Mouse (Mus musculus) neural tube, embryonic 13.5 days (tissue): Measurements from ENCODE around the gene Snrpa1. TPM values are rescaled to one million over a fixed set of nuclear protein-coding genes. Genes with fewer than 3 reads are reported as not detected.
A peak's percentile ranks its signal among the peaks of the same experiment; 100 is the strongest.
"Not testable (repeated sequence)": the region's sequence is repeated elsewhere in the genome, so short reads cannot be mapped to it uniquely, and the experiment has no call there.

ENCODE experiments used
- ATAC-seq: fragments of 200-750 bp; cut with Nextera tagmentation; 2 replicates; pipeline ENCODE4 v1.8.0; 2017; ENCODE audit warnings: low read depth, mild to moderate bottlenecking, moderate TSS enrichment, moderate library complexity
- H3K27ac ChIP-seq: fragments of 300-500 bp; sonication (generic); replicated peaks from 2 replicates; pipeline ENCODE4 v1.5.1; 2015; ENCODE audit warnings: moderate library complexity, mild to moderate bottlenecking, inconsistent platforms
- H3K27me3 ChIP-seq: fragments of 300-500 bp; sonication (generic); 2 replicates; pipeline ENCODE4 v1.6.1; 2015; ENCODE audit warnings: mild to moderate bottlenecking, inconsistent platforms
- H3K36me3 ChIP-seq: fragments of 300-500 bp; sonication (generic); 2 replicates; pipeline ENCODE4 v1.6.1; 2015; ENCODE audit warnings: mild to moderate bottlenecking, inconsistent platforms
- H3K4me1 ChIP-seq: fragments of 300-500 bp; sonication (generic); replicated peaks from 2 replicates; pipeline ENCODE4 v1.6.1; 2015; ENCODE audit warnings: inconsistent platforms
- H3K4me2 ChIP-seq: fragments of 300-500 bp; sonication (generic); 2 replicates; pipeline ENCODE4 v1.6.1; 2015; ENCODE audit warnings: inconsistent platforms, mild to moderate bottlenecking, moderate library complexity
- H3K4me3 ChIP-seq: fragments of 300-500 bp; sonication (generic); 2 replicates; pipeline ENCODE4 v1.5.1; 2015; ENCODE audit warnings: mild to moderate bottlenecking, inconsistent platforms
- H3K9ac ChIP-seq: fragments of 300-500 bp; sonication (generic); 2 replicates; pipeline ENCODE4 v1.6.1; 2015; ENCODE audit warnings: moderate library complexity, mild to moderate bottlenecking, inconsistent platforms
- H3K9me3 ChIP-seq: fragments of 300-500 bp; sonication (generic); 2 replicates; pipeline ENCODE4 v1.6.1; 2016; ENCODE audit warnings: inconsistent platforms
- WGBS: fragments of 180-500 bp; shearing (Covaris S2); methylation state at CpG from one replicate; pipeline ENCODE4 v1.1.7; 2015; 5-methylcytosine and 5-hydroxymethylcytosine counted together
- polyA plus RNA-seq: library from polyadenylated mRNA; unstranded; fragments of >200 nt; fragmentation: Nextera tagmentation; extraction: Ambion mirVana; gene quantifications from 2 replicates; pipeline ENCODE4 v1.2.1, GENCODE M21; 2015

The Snrpa1 gene
- polyA plus RNA-seq, 1 experiment from 2014 or later, result 128 TPM

- H3K4me2 ChIP-seq, result no peak overlapping the region
- no peaks in the 10 kb centered on the region for H3K9me3 ChIP-seq
- WGBS, result 61% methylated on average over 17 of the region's 17 CpGs
- no peak overlapping the region for H3K27ac ChIP-seq
- ATAC-seq, result no peak
- H3K9ac ChIP-seq, result no peak overlapping the region
- H3K27me3 ChIP-seq, result no peaks in the 10 kb centered on the region
- peaks cover 46% of the 10 kb centered on the region for H3K4me1 ChIP-seq
- no peaks in the 10 kb centered on the region for H3K36me3 ChIP-seq
- no peak overlapping the region for H3K4me3 ChIP-seq
These were observed 11.6 kb upstream of the Snrpa1 start for GRCm38 (mm10) chr7:66046921-66047918.

- 79% methylated on average over 4 of the region's 4 CpGs for WGBS
- no peak overlapping the region for H3K9ac ChIP-seq
- no peaks in the 10 kb centered on the region for H3K36me3 ChIP-seq
- ATAC-seq, result no peak
- H3K4me1 ChIP-seq, result peaks cover 46% of the 10 kb centered on the region
- H3K27ac ChIP-seq, result no peak overlapping the region
- no peak overlapping the region for H3K4me3 ChIP-seq
- no peaks in the 10 kb centered on the region for H3K27me3 ChIP-seq
- H3K4me2 ChIP-seq, result no peak overlapping the region
- H3K9me3 ChIP-seq, result no peaks in the 10 kb centered on the region
These were observed 10.8 kb upstream of the Snrpa1 start for GRCm38 (mm10) chr7:66047975-66048374.

DNA sequence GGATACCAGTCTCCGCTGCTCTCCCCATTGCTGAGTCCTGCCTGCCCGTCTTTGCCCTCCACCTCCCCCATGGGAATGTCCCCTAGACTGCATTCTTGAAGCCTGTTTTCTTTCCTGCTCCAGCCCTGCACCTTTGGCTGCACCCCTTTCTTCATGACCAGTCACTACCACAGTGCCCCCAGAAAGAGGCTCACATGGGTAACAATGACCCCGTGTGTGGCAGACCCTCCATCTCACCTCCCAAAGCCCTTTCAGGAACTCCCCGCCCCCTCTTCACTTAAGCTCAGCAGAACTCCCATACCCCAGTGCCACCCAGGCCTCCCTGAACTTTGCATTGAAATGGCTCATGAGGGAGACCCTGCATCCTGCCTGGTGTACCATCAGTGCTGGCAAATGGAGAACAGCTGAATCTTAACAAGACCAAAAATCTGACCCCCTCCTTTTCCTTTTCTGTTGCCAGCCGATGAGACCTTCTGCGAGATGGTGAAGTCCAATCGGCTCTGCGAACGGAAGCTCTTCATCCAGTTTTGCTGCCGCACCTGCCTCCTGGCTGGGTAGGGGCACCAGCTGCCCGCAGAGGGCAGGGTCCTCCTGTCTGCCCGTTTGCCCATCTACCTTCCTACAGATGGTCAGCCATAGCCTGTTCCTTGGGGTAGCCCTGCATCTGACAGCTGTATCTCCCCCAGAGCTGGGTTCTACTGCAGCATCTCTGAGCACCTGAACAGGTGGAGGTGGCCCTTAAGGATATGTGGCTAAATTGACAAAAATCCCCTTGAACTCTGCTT lies 10.2 kb upstream of the Snrpa1 start:
- Histone ChIP-seq H3K36me3 (no peaks in the 10 kb centered on the region), H3K9me3 (no peaks in the 10 kb centered on the region), H3K4me1 (peaks cover 41% of the 10 kb centered on the region), H3K27ac (no peak overlapping the region), H3K9ac (no peak overlapping the region), H3K4me2 (no peak overlapping the region), H3K27me3 (no peaks in the 10 kb centered on the region), H3K4me3 (no peak overlapping the region)
- no peak for ATAC-seq
- 80% methylated on average over 12 of the region's 12 CpGs for WGBS

GRCm38 (mm10) chr7:66053946-66054483 lies 4.8 kb upstream of the Snrpa1 start:
- H3K9me3 ChIP-seq, result no peaks in the 10 kb centered on the region
- no peaks in the 10 kb centered on the region for H3K36me3 ChIP-seq
- 90% methylated on average over 4 of the region's 4 CpGs for WGBS
- H3K4me1 ChIP-seq, result no peaks in the 10 kb centered on the region
- no peak overlapping the region for H3K27ac ChIP-seq
- no peaks in the 10 kb centered on the region for H3K27me3 ChIP-seq
- no peak overlapping the region for H3K4me3 ChIP-seq
- H3K9ac ChIP-seq, result no peak overlapping the region
- no peak overlapping the region for H3K4me2 ChIP-seq
- ATAC-seq, result no peak

DNA sequence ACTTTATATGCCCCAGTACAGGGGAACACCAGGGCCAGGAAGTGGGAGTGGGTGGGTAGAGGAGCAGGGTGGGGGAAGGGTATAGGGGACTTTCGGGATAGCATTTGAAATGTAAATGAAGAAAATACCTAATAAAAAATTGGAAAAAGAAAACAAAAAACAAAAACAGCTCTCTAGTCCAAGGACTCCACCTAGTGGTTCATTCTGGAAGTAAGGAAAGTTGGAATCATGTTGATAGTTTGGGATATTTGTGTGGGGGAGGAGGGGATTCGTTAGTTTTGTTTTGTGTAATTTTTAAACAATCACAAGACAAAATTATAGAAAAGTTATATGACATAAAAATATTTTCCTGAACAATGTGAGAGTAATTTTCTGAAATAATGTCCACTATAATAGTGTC lies 3.4 kb upstream of the Snrpa1 start:
- not testable (repeated sequence) for H3K9ac ChIP-seq, H3K4me3 ChIP-seq, H3K27me3 ChIP-seq, H3K36me3 ChIP-seq, H3K27ac ChIP-seq, H3K4me2 ChIP-seq, ATAC-seq, H3K4me1 ChIP-seq, H3K9me3 ChIP-seq
- 15% methylated on average over 2 of the region's 2 CpGs for WGBS

DNA sequence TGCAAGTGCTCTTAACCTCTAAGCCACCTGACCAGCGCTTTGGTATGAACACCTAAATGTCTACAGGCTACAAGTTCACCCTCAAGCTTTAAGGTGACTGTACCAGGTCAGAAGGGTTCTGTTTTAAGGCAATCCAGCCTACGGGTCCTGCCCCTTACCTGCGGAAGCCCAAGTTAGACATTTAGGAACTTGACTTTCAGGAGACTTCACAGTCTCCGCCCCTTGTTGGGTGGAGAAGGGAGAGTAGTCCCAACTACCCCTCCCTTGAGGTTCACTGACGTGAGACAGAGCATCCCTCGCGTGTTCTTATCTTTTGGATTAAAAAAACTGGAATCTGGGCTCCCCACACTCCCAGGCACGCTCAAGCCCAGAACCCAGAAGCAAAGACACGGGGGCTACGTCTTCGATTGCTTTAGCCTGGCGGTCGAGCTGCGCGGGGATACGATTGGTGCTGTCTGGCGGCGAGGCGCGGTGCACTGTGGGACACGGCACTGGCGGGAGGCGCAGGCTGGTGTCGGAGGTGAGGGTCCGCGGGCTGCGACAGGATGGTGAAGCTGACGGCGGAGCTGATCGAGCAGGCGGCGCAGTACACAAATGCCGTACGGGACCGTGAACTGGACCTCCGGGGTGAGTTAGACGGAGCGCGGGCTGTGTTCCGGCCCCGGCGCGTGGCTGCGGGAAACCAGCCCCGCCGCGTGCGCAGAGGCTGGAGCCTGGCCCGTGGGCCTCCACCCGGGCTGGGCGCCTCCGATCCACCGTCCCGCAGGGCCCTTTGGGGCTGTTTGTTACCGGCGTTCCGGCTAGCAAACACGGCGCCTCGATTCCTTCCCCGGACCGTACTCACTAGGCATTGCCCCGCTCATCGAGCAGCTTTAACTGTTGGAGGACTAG lies 1.5 kb downstream of the Snrpa1 start:
- H3K4me2 ChIP-seq, result peak overlapping the region; percentile 94
- peak overlapping the region; percentile 69 for H3K4me3 ChIP-seq
- no peaks in the 10 kb centered on the region for H3K27me3 ChIP-seq
- H3K27ac ChIP-seq, result peak overlapping the region; percentile 34
- peaks cover 26% of the 10 kb centered on the region for H3K36me3 ChIP-seq
- under 1% methylated on average over 64 of the region's 64 CpGs for WGBS
- H3K9ac ChIP-seq, result peak overlapping the region; percentile 80
- ATAC-seq, result peak; percentile 96
- no peaks in the 10 kb centered on the region for H3K9me3 ChIP-seq
- H3K4me1 ChIP-seq, result peaks cover 22% of the 10 kb centered on the region

DNA sequence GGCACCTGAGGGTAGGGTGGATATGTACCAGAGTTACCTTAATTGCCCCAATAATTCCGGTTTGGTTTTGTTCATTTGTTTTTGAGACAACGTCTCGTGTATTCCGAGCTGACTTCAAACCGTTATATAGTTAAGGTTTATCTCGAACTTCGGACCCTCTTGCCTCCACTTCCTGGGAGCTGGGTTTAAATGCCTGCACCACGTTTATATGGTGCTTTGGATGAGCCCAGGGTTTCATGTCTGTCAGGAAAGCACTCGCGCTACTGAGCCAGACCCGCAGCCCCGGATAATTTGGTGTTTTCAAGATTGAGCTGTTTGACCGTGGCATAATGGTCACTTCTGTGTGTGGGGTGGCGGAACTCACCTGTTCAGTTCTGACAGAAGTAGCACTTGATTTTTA lies 2.3 kb downstream of the Snrpa1 start:
- Histone ChIP-seq H3K27ac (no peak overlapping the region), H3K4me3 (peak overlapping the region; percentile 69), H3K36me3 (peaks cover 32% of the 10 kb centered on the region), H3K9me3 (no peaks in the 10 kb centered on the region), H3K4me2 (peak overlapping the region; percentile 94), H3K9ac (peak overlapping the region; percentile 80), H3K4me1 (peaks cover 22% of the 10 kb centered on the region), H3K27me3 (no peaks in the 10 kb centered on the region)
- no peak for ATAC-seq
- WGBS, result 2% methylated on average over 14 of the region's 14 CpGs

DNA sequence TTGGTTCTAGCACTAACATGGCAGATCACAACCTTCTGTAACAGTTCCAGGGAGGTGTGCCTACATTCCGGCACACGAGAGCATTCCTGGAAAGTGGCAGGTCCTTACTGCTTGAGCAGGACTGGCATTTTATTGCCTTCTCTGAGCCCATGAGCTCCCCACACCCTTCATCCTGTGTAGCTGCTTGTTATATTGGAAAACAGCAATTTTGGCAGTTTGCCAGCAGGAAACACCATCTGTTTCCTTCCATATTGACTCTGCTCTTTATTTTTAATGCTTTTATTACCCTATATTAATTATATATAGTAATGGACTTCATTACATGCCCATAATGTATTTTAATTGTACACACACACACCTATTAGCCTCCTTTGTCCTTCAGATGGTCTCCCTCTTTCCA lies 17.6 kb downstream of the Snrpa1 start:
- H3K9me3 ChIP-seq, result no peaks in the 10 kb centered on the region
- H3K4me1 ChIP-seq, result peaks cover 27% of the 10 kb centered on the region
- no peaks in the 10 kb centered on the region for H3K27me3 ChIP-seq
- H3K4me3 ChIP-seq, result no peak overlapping the region
- H3K4me2 ChIP-seq, result no peak overlapping the region
- H3K36me3 ChIP-seq, result peaks cover 54% of the 10 kb centered on the region
- no peak overlapping the region for H3K9ac ChIP-seq
- H3K27ac ChIP-seq, result 0 out of 2 replicates have a peak overlapping the region, but pooled peaks have one; percentile 19
- WGBS, result 60% methylated on average over 2 of the region's 2 CpGs
- ATAC-seq, result no peak

DNA sequence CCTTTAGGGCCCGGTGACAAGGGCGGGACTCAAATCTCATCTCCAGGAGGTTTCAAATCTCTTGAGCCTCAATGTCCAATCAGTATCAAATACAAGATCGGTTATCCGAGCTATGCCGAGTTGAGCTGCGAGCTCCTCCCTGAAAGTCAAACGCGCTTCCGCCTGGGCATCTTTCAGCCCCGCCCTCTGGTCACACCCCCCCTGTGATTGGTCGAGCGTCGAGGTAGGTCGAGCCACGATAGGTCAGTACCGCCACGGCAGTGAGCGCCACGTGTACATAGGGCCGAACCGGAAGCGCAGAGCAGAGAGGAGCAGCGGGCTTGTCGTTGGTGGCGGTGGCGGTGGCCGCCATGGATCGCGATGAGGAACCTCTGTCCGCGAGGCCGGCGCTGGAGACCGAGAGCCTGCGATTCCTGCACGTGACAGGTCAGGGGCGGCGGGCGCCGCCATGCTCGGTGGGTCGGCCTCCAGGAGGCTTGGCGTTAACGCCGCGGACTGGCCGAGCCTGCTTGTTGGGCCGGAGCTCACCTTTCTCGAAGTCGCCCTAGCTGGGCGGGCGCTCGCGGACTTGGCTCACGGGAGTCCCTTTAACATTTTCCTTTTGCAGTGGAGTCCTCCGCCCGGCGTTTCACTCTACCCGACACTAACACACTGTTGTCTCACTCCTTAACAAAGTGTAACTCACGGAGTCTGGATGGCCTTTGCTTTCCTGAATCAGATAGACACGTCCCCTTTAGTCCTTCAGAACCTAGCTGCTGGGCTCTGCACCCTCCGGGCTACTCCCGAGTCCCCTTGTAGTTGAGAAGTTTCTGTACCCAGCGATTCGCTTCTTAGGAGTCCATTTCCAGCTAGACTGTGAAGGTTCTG lies 20.8 kb downstream of the Snrpa1 start, which contains the start of gene Selenos:
Gene Selenos (plus strand): TSS at position 286 of the 867 bp plus-strand sequence.
- Histone ChIP-seq H3K4me3 (peak within 1 kb of the TSS; percentile 84), H3K4me1 (peaks cover 35% of the 10 kb centered on the region), H3K9me3 (no peaks in the 10 kb centered on the region), H3K27me3 (no peaks in the 10 kb centered on the region), H3K36me3 (peaks cover 45% of the 10 kb centered on the region), H3K27ac (peak within 1 kb of the TSS; percentile 82), H3K9ac (peak within 1 kb of the TSS; percentile 82), H3K4me2 (peak within 1 kb of the TSS; percentile 94)
- WGBS, result under 1% methylated on average over 64 of the region's 65 CpGs
- ATAC-seq, result peak; percentile 100

- H3K4me1 ChIP-seq, result peaks cover 35% of the 10 kb centered on the region
- ATAC-seq, result no peak
- WGBS, result 46% methylated on average over 5 of the region's 5 CpGs
- peaks cover 44% of the 10 kb centered on the region for H3K36me3 ChIP-seq
- no peaks in the 10 kb centered on the region for H3K9me3 ChIP-seq
- no peaks in the 10 kb centered on the region for H3K27me3 ChIP-seq
- peak overlapping the region; percentile 84 for H3K4me3 ChIP-seq
- H3K27ac ChIP-seq, result peak overlapping the region; percentile 82; the same call in 1 of the 2 replicates
- peak overlapping the region; percentile 94 for H3K4me2 ChIP-seq
- H3K9ac ChIP-seq, result peak overlapping the region; percentile 82
These were observed 21.4 kb downstream of the Snrpa1 start for GRCm38 (mm10) chr7:66080231-66080613.
